Mouse (Mus musculus) cerebellum, adult 11-12 months (tissue): ENCODE results near the gene Creb3.
"Not testable (repeated sequence)": the region's sequence is repeated elsewhere in the genome, so short reads cannot be mapped to it uniquely, and the experiment has no call there.

Experiments
- DNase-seq: peaks from one replicate; pipeline ENCODE4 v3.0.0; 2022

Creb3 gene

DNA sequence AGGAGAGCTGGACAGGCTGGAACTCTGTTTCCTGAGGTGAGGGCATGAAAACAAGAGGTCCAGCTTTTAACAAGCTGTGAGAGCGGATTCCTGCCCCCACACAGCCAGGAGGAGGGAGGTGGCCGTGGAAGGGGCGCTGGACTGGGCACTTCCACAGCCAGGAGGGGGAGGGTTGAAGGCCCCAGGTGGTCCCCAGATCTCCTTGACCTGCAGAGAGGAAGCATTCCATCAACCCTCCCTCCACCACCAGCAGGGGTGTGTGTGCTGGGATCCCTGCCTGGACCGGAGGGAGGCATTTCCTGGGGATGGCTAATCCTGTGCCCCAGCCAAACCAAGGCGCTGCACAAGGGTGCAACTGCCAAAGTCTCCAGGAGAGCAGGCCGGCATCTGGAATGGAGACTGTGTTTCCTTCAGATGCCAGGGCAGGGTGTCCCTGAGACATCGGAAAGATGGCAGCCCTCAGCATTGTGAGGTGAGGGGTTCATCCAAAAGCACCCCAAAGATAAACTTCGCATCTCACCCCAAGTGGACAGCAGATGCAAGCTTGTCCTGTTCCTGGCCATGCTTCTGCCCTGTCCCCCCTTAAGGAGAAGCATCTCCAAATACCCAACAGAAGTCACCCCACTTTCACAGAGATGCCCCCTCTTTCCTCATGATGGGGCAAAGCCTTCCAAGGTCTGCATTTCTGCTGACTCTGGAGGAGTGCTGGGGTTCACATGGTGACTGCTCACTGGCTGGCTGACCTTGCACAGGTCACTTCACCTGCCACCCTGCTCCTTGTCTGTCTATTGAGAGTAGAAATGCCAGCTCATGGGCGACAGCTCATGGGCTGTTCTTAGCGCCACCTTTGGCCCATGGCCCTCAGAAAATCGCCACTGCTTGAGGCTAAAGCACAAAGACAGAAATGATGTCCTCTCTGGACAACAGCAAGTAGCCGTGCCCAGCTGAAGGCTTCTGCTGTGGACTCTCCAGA, 22.6 kb downstream of the Creb3 start, which contains the start of gene Msmp:
Gene Msmp (minus strand): TSS at position 51 of the 973 bp plus-strand sequence.
- DNase-seq = peak; percentile 13

DNA sequence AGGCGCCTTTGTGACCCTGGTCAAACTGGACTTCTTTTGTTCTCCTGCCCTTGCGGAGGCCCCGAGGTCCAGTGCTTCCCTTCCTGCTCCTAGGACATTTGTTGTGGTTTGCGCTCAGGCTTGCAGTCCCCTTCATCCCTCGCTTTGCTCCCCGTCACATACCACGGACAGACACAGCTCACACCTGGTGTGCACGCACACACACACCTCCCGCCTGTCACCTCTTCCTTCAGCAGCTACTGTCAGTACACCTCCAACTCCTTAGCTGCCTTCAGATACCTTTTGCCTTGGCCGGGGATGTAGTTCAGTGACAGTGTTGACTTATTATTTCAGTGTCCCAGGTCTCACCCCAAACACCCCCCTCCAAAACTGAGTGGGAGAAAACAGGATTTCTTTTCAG, 23.6 kb downstream of the Creb3 start:
- no peak for DNase-seq

GRCm38 (mm10) chr4:43586411-43586810, 24.3 kb downstream of the Creb3 start:
- peak; percentile 8 for DNase-seq

DNA sequence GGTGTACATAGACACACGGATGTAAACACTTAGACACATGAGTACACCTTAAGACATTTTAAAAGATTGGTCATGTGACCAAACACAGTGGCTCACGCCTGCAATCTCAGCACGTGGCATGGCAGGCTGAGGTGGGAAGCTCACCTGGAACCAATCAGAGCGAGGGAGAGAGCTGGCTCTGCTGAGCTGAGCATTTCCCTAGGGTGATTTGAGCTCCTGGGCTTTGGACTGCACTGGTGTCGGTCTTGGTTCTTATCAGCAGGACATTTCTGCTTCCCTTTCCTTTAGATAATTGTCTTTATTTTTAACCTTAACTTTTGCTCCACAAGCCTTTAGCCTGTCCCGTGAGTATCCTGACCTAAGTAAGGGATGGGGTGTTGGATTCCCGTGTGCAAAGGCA, 25.5 kb downstream of the Creb3 start:
- DNase-seq = no peak

DNA sequence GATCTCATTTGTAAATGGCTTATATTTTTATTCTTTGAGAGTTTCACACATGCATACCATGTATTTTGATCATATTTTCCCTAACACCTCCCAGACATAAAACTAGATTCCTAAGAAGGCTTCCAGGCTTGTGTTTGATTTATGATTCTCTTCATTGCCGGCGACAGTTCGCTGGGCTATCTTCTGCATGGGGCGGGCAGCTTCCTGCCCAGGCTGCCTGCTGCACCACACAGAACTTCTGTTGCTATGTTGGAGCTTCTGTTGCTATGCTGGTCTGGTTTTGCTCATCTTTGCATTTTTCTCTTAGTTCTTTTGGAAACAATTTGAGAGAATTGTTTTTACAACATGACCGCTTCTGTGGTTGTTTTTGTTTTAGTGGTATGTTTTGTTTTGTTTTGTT, 29.4 kb downstream of the Creb3 start:
- DNase-seq = no peak

- no peak for DNase-seq
These were observed 29.8 kb downstream of the Creb3 start for GRCm38 (mm10) chr4:43591961-43592360.

- DNase-seq = no peak
These were observed 31.3 kb downstream of the Creb3 start for GRCm38 (mm10) chr4:43593453-43593852.

DNA sequence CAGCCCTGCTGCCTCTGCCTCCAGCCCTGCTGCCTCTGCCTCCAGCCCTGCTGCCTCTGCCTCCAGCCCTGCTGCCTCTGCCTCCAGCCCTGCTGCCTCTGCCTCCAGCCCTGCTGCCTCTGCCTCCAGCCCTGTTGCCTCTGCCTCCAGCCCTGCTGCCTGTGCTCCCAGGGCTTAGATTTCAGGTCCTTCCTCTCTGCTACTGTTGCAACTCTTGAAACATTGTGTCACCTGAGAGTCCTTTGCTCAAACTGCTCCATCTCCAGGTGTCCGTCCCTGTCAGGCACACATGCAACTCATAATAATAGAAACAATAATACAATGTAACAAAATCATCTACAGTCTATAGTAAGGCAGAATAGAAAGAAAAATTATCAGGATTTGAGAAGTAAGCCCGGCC, 34.5 kb downstream of the Creb3 start:
- not testable (repeated sequence) for DNase-seq

- DNase-seq = no peak
These were observed 36.1 kb downstream of the Creb3 start for GRCm38 (mm10) chr4:43598200-43598599.

- DNase-seq = no peak
These were observed 36.7 kb downstream of the Creb3 start for GRCm38 (mm10) chr4:43598650-43599380.

DNA sequence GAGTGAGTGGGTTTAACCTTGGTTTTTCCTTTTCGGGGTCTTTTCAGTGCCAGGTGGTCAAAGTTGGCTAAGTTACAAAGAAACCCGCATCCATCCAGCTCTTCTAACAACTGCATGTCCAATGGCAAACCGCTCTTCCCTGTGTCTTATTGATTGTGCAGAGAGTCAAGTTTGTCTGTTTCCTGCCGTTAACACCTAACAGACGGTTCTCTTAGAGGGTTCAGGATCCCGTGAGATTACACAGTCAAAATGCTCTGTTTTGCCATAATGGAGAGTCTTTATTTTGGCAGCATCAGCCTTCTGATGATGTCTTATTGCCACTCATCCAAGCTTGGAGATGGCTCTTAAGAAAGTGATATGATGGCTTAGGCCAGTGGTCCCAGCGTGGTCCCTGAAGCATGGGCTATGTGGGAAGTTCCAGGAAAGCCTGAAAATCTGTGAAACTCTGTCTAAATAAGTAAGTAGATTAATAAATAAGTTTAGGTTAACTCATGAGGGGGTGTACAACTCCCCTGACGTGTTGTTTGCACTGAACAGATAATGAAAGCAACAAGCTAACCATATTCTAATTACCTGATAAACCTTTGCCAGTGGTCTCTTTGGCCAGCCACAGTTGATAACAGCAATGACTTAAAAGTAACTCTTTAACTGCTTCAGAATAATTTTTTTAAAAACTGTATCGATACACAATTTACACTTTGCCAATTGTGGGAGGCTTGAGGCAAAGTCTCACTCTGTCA, 38.2 kb downstream of the Creb3 start:
- DNase-seq = no peak

GRCm38 (mm10) chr4:43604099-43604498, 42.0 kb downstream of the Creb3 start:
- no peak for DNase-seq

GRCm38 (mm10) chr4:43604751-43605685, 42.9 kb downstream of the Creb3 start:
- no peak for DNase-seq

- no peak for DNase-seq
These were observed 50.4 kb downstream of the Creb3 start for GRCm38 (mm10) chr4:43612534-43612933.

DNA sequence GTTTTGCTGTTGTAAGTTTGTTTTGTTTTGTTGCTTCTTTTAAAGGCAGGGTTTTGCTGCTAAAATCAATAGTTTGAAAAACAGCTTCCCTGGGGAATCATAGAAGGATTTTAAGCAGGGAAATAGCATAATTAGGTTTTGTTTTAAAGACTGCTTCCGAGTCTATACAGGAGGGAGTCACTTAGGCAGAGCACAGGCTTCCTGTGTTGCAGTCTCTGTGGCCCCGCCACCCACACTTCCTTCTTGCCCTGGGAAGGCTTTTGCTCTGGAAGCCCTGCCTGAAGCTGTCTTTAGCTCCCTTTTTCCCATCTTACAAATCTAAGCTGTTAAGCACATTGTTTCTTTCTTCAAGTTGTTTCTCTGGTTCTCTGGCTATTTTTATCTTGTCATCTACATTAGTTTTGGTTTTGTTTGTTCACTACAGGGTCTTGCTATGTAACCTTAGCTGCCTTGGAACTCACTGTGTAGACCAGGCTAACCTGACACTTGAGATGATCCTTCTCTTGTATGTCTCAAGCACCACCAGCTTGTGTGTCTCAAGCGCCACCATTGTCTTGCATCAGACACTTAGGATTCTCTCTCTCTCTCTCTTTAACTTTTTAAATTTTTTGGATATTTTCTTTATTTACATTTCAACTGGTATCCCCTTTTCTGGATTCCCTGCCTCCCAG, 51.1 kb downstream of the Creb3 start:
- no peak for DNase-seq
